In genomic region chr10:41476171-41477017, GRCm38 (mm10) we compare ENCODE assay signal across 8 mouse cellular contexts. TPM values are rescaled to one million over a fixed set of nuclear protein-coding genes. Genes with fewer than 3 reads are reported as not detected.
A peak's percentile ranks its signal among the peaks of the same experiment; 100 is the strongest.
DNase-seq lines count a peak whose midpoint lies in the region; ATAC-seq and TF ChIP-seq lines count a peak whose summit lies in the region.

Gene Mical1 (plus strand): TSS chr10:41476314.

- peak within 1 kb of the TSS; percentile 58 for H3K4me3 ChIP-seq in forebrain, embryonic 14.5 days (ENCODE audit: low read depth, low read length)
- peak within 1 kb of the TSS; percentile 76 for H3K4me3 ChIP-seq in lung, adult 2 months (replicated peaks; ENCODE audit: extremely low read depth, low read depth, low read length)
- H3K4me3 ChIP-seq in neural tube, embryonic 15.5 days (replicated peaks) = peak within 1 kb of the TSS; percentile 55

- intact Hi-C loops in heart, postnatal 10 days (cut with DNase I) = no loop called here

- under 1% methylated on average over 34 of the region's 35 CpGs for WGBS in forebrain, embryonic 14.5 days
- WGBS in lung, adult 2 months = under 1% methylated on average over 35 of the region's 35 CpGs
- under 1% methylated on average over 35 of the region's 35 CpGs for WGBS in neural tube, embryonic 15.5 days

- peak; percentile 71; the same call in 1 of the 2 replicates for TF ChIP-seq POLR2A in lung, adult 2 months (IDR thresholded peaks at IDR 0.05; ENCODE audit: borderline replicate concordance, extremely low read depth, low read depth, low read length)

- TF ChIP-seq CTCF in lung, adult 2 months (IDR thresholded peaks at IDR 0.05; ENCODE audit: insufficient read depth, low read length) = no peak

- H3K9me3 ChIP-seq in forebrain, embryonic 14.5 days (replicated peaks; ENCODE audit: control insufficient read depth, low read length) = no peaks in the 10 kb centered on the region
- H3K9me3 ChIP-seq in neural tube, embryonic 15.5 days (replicated peaks) = no peaks in the 10 kb centered on the region

- DNase-seq in A20 (ENCODE audit: low read depth, low spot score) (peak; percentile 87), adipocyte (ENCODE audit: low spot score) (peak; percentile 26)
- DNase-seq in forebrain, embryonic 14.5 days (ENCODE audit: low spot score) = peak; percentile 65
- DNase-seq in heart, postnatal 10 days = peak; percentile 82
- peak in 1 of 2 experiments; percentile 39 for DNase-seq in layer of hippocampus, adult 18-20 months (ENCODE audit: low spot score in 2 of 2)
- peak; percentile 77 for DNase-seq in lung, adult 2 months
- peak; percentile 67 for DNase-seq in thymus, postnatal 0 days (ENCODE audit: low spot score)

- ATAC-seq in forebrain, embryonic 14.5 days = peak; percentile 75
- peak; percentile 63 for ATAC-seq in neural tube, embryonic 15.5 days (ENCODE audit: low FRiP score)

- H3K4me1 ChIP-seq in forebrain, embryonic 14.5 days (ENCODE audit: control insufficient read depth, insufficient read depth, low read length) = peaks cover 13% of the 10 kb centered on the region; the same call in 1 of the 2 replicates
- peaks cover 10% of the 10 kb centered on the region for H3K4me1 ChIP-seq in lung, adult 2 months (ENCODE audit: control insufficient read depth, insufficient read depth, low read length)
- peaks cover 41% of the 10 kb centered on the region for H3K4me1 ChIP-seq in neural tube, embryonic 15.5 days

- H3K36me3 ChIP-seq in forebrain, embryonic 14.5 days (ENCODE audit: control insufficient read depth, insufficient read depth, low read length) = 0 out of 2 replicates have a peak, but pooled peaks cover 4% of the 10 kb centered on the region
- no peaks in the 10 kb centered on the region; the same call in 1 of the 2 replicates for H3K36me3 ChIP-seq in neural tube, embryonic 15.5 days

- peak within 1 kb of the TSS; percentile 79 for H3K9ac ChIP-seq in forebrain, embryonic 14.5 days (ENCODE audit: low read length)
- H3K9ac ChIP-seq in neural tube, embryonic 15.5 days (replicated peaks) = peak within 1 kb of the TSS; percentile 58

- peak within 1 kb of the TSS; percentile 72 for H3K4me2 ChIP-seq in forebrain, embryonic 14.5 days (ENCODE audit: low read length)
- peak within 1 kb of the TSS; percentile 95 for H3K4me2 ChIP-seq in neural tube, embryonic 15.5 days

- H3K27me3 ChIP-seq in forebrain, embryonic 14.5 days (replicated peaks; ENCODE audit: control insufficient read depth, insufficient read depth, low read length) = no peaks in the 10 kb centered on the region
- no peaks in the 10 kb centered on the region for H3K27me3 ChIP-seq in neural tube, embryonic 15.5 days (replicated peaks)

- peak within 1 kb of the TSS; percentile 84 for H3K27ac ChIP-seq in forebrain, embryonic 14.5 days (ENCODE audit: low read depth, low read length)
- peak within 1 kb of the TSS; percentile 82 for H3K27ac ChIP-seq in neural tube, embryonic 15.5 days (replicated peaks)

RNA-seq across cellular contexts. Expression of gene Mical1, which starts in this region (rescaled TPM):
- 24.9 and 30.5 TPM in 2 replicates for polyA plus RNA-seq in forebrain, embryonic 14.5 days (2014; fragmentation: Nextera tagmentation; extraction: Ambion mirVana)
- 10 to 100 TPM; 34.3 to 39.2 TPM for total RNA-seq in heart, postnatal 10 days (2021)
- total RNA-seq in layer of hippocampus, adult 18-20 months (2021) = 10 to 100 TPM; 15.2 to 18.0 TPM
- polyA plus RNA-seq in lung, adult 2 months (2012; rRNA removed) = 56.3 and 70.7 TPM in 2 replicates
- polyA plus RNA-seq in neural tube, embryonic 15.5 days (2015; fragmentation: Nextera tagmentation; extraction: Ambion mirVana) = 22.7 and 29.6 TPM in 2 replicates
- 72.9 and 82.9 TPM in 2 replicates for polyA plus RNA-seq in thymus, postnatal 0 days (2015; fragmentation: Nextera tagmentation; extraction: Ambion mirVana)
